Mouse (Mus musculus): ENCODE results near the gene Gfra1. TPM values are rescaled to one million over a fixed set of nuclear protein-coding genes. Genes with fewer than 3 reads are reported as not detected.

Gfra1 gene
- polyA plus RNA-seq, 1 experiment from 2014 or later: 6.6 TPM

GRCm38 (mm10) chr19:58353953-58354352 is 101.8 kb downstream of the Gfra1 start:
- ATAC-seq (ENCODE audit: extremely low read depth, insufficient number of reproducible peaks, low FRiP score, low TSS enrichment): no peak
- WGBS: 39% methylated on average over 2 of the region's 2 CpGs
- Histone ChIP-seq H3K27ac (replicated peaks) (no peak overlapping the region), H3K4me1 (no peaks in the 10 kb centered on the region), H3K4me3 (no peak overlapping the region), H3K9ac (no peak overlapping the region), H3K27me3 (replicated peaks) (0 out of 2 replicates have a peak, but pooled peaks cover 8% of the 10 kb centered on the region), H3K4me2 (no peak overlapping the region), H3K9me3 (no peaks in the 10 kb centered on the region), H3K36me3 (no peaks in the 10 kb centered on the region)

GRCm38 (mm10) chr19:58353260-58353870 is 102.3 kb downstream of the Gfra1 start:
- H3K4me3 ChIP-seq: no peak overlapping the region
- no peak overlapping the region for H3K27ac ChIP-seq (replicated peaks)
- no peaks in the 10 kb centered on the region for H3K4me1 ChIP-seq
- peaks cover 7% of the 10 kb centered on the region; the same call in 1 of the 2 replicates for H3K27me3 ChIP-seq (replicated peaks)
- no peaks in the 10 kb centered on the region for H3K9me3 ChIP-seq
- H3K36me3 ChIP-seq: no peaks in the 10 kb centered on the region
- WGBS: 67% methylated on average over 13 of the region's 13 CpGs
- no peak overlapping the region for H3K9ac ChIP-seq
- no peak for ATAC-seq (ENCODE audit: extremely low read depth, insufficient number of reproducible peaks, low FRiP score, low TSS enrichment)
- H3K4me2 ChIP-seq: no peak overlapping the region

- peaks cover 9% of the 10 kb centered on the region; the same call in 1 of the 2 replicates for H3K27me3 ChIP-seq (replicated peaks)
- 64% methylated on average over 5 of the region's 5 CpGs for WGBS
- no peaks in the 10 kb centered on the region for H3K4me1 ChIP-seq
- H3K36me3 ChIP-seq: no peaks in the 10 kb centered on the region
- H3K4me2 ChIP-seq: no peak overlapping the region
- H3K27ac ChIP-seq (replicated peaks): no peak overlapping the region
- no peaks in the 10 kb centered on the region for H3K9me3 ChIP-seq
- ATAC-seq (ENCODE audit: extremely low read depth, insufficient number of reproducible peaks, low FRiP score, low TSS enrichment): no peak
- H3K9ac ChIP-seq: no peak overlapping the region
- no peak overlapping the region for H3K4me3 ChIP-seq
Measured at GRCm38 (mm10) chr19:58349890-58350408, 105.8 kb downstream of the Gfra1 start.

DNA sequence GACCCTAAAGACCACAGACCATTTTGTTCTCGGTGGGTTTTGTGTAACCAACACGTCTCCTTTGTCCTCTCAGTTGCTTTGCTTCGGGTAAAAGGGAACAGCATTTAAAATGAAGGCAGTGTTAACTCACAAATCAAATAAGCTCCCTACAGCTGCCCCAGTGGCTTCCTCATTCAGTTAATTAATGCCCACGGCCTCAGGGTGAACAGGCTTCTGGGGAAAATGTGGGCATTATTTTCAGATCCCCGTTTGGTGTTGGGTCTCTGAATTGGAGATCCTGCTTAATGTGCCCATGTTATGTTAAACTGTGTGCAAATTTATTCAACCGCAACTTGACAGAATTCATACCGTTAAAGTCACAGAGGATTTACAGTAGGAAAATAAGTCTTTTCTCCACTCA is 110.6 kb downstream of the Gfra1 start:
- Histone ChIP-seq H3K9me3 (no peaks in the 10 kb centered on the region), H3K27me3 (replicated peaks) (peaks cover 9% of the 10 kb centered on the region; the same call in 1 of the 2 replicates), H3K36me3 (no peaks in the 10 kb centered on the region), H3K4me1 (0 out of 2 replicates have a peak, but pooled peaks cover 4% of the 10 kb centered on the region), H3K27ac (replicated peaks) (no peak overlapping the region), H3K4me2 (no peak overlapping the region), H3K9ac (no peak overlapping the region), H3K4me3 (no peak overlapping the region)
- 78% methylated on average over 7 of the region's 7 CpGs for WGBS
- no peak for ATAC-seq (ENCODE audit: extremely low read depth, insufficient number of reproducible peaks, low FRiP score, low TSS enrichment)

GRCm38 (mm10) chr19:58341351-58341750 is 114.4 kb downstream of the Gfra1 start:
- Histone ChIP-seq H3K4me2 (no peak overlapping the region), H3K9me3 (no peaks in the 10 kb centered on the region), H3K4me1 (0 out of 2 replicates have a peak, but pooled peaks cover 4% of the 10 kb centered on the region), H3K36me3 (no peaks in the 10 kb centered on the region), H3K4me3 (no peak overlapping the region), H3K27ac (replicated peaks) (no peak overlapping the region), H3K27me3 (replicated peaks) (no peaks in the 10 kb centered on the region), H3K9ac (no peak overlapping the region)
- ATAC-seq (ENCODE audit: extremely low read depth, insufficient number of reproducible peaks, low FRiP score, low TSS enrichment): no peak
- 75% methylated on average over 4 of the region's 4 CpGs for WGBS

GRCm38 (mm10) chr19:58340221-58340620 is 115.5 kb downstream of the Gfra1 start:
- H3K4me3 ChIP-seq: no peak overlapping the region
- H3K4me1 ChIP-seq: 0 out of 2 replicates have a peak, but pooled peaks cover 4% of the 10 kb centered on the region
- WGBS: 60% methylated on average over 8 of the region's 8 CpGs
- H3K27me3 ChIP-seq (replicated peaks): no peaks in the 10 kb centered on the region
- no peak overlapping the region for H3K4me2 ChIP-seq
- no peak overlapping the region for H3K27ac ChIP-seq (replicated peaks)
- H3K9me3 ChIP-seq: no peaks in the 10 kb centered on the region
- no peak overlapping the region for H3K9ac ChIP-seq
- no peak for ATAC-seq (ENCODE audit: extremely low read depth, insufficient number of reproducible peaks, low FRiP score, low TSS enrichment)
- no peaks in the 10 kb centered on the region for H3K36me3 ChIP-seq

DNA sequence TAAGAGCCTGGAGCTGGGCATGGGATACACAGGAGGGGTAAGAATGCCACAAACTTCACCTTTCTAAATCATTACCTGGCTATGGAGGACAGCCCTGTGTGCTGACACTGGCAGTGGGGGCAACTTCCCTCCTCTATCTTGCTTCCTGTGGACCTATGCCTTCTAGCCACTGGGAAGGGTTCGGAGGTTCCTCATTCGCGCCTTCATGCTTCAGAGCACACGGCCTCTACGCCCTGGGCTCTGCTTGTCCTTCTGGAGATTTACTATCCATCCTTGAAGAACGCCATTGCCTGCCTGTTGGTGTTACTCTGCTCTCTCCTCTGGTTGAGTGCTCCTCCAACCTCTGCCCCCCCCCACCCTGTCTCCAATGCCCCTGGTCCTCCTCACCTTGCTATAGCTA is 118.9 kb downstream of the Gfra1 start:
- no peak overlapping the region for H3K4me2 ChIP-seq
- no peak for ATAC-seq (ENCODE audit: extremely low read depth, insufficient number of reproducible peaks, low FRiP score, low TSS enrichment)
- H3K27ac ChIP-seq (replicated peaks): no peak overlapping the region
- H3K4me1 ChIP-seq: 0 out of 2 replicates have a peak, but pooled peaks cover 4% of the 10 kb centered on the region
- no peaks in the 10 kb centered on the region for H3K27me3 ChIP-seq (replicated peaks)
- H3K9ac ChIP-seq: no peak overlapping the region
- no peak overlapping the region for H3K4me3 ChIP-seq
- H3K9me3 ChIP-seq: no peaks in the 10 kb centered on the region
- H3K36me3 ChIP-seq: no peaks in the 10 kb centered on the region
- WGBS: 72% methylated on average over 6 of the region's 6 CpGs

GRCm38 (mm10) chr19:58335585-58336530 is 119.9 kb downstream of the Gfra1 start:
- no peak for ATAC-seq (ENCODE audit: extremely low read depth, insufficient number of reproducible peaks, low FRiP score, low TSS enrichment)
- Histone ChIP-seq H3K27ac (replicated peaks) (no peak overlapping the region), H3K4me1 (0 out of 2 replicates have a peak, but pooled peaks cover 4% of the 10 kb centered on the region), H3K36me3 (no peaks in the 10 kb centered on the region), H3K9ac (no peak overlapping the region), H3K9me3 (no peaks in the 10 kb centered on the region), H3K27me3 (replicated peaks) (no peaks in the 10 kb centered on the region), H3K4me3 (no peak overlapping the region), H3K4me2 (no peak overlapping the region)
- 67% methylated on average over 12 of the region's 12 CpGs for WGBS

DNA sequence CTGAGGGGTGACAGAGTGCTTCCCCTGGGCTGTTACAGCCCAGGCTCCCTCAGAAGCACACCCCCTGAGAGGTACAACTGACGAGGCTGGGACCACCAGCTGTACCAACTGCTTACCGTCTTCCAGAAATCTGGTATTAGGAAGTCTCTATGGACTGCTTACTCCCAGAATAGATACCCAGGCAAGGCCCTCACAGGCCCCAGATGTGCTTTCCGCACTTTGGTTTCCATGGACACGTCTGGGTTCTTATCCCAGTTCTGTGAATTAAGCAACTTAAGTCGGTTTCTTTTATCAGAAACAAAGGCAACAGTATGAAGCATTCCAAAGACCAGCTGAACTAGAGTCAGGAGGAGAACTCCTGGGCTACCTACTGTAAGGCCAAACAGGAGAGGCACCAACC is 126.4 kb downstream of the Gfra1 start:
- WGBS: 23% methylated on average over 5 of the region's 5 CpGs
- Histone ChIP-seq H3K36me3 (no peaks in the 10 kb centered on the region), H3K4me2 (no peak overlapping the region), H3K9me3 (no peaks in the 10 kb centered on the region), H3K27ac (replicated peaks) (no peak overlapping the region), H3K4me3 (no peak overlapping the region), H3K4me1 (peaks cover 12% of the 10 kb centered on the region), H3K27me3 (replicated peaks) (no peaks in the 10 kb centered on the region), H3K9ac (no peak overlapping the region)
- no peak for ATAC-seq (ENCODE audit: extremely low read depth, insufficient number of reproducible peaks, low FRiP score, low TSS enrichment)

DNA sequence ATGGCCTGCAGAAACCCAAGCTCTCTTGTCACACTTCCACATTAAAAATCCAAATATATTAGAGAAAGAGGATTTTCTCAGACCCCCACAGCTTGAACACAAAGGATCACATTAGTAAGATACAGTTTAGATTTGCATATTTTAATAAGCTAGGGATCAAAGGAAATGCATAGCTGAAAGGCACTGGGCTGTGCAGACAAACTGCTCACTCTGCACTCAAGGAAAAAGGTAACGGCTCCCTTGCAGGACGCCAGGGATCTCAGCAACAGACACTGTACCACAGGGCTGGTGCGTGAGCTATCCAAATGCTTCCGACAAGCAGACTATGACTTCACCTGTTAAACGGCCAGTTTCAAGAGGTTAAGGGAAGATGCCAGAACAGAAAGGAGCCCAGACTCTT is 127.7 kb downstream of the Gfra1 start:
- H3K4me3 ChIP-seq: no peak overlapping the region
- no peaks in the 10 kb centered on the region for H3K27me3 ChIP-seq (replicated peaks)
- H3K9ac ChIP-seq: no peak overlapping the region
- H3K36me3 ChIP-seq: no peaks in the 10 kb centered on the region
- no peaks in the 10 kb centered on the region for H3K9me3 ChIP-seq
- peaks cover 12% of the 10 kb centered on the region for H3K4me1 ChIP-seq
- no peak for ATAC-seq (ENCODE audit: extremely low read depth, insufficient number of reproducible peaks, low FRiP score, low TSS enrichment)
- H3K4me2 ChIP-seq: no peak overlapping the region
- H3K27ac ChIP-seq (replicated peaks): no peak overlapping the region
- WGBS: 52% methylated on average over 5 of the region's 5 CpGs

DNA sequence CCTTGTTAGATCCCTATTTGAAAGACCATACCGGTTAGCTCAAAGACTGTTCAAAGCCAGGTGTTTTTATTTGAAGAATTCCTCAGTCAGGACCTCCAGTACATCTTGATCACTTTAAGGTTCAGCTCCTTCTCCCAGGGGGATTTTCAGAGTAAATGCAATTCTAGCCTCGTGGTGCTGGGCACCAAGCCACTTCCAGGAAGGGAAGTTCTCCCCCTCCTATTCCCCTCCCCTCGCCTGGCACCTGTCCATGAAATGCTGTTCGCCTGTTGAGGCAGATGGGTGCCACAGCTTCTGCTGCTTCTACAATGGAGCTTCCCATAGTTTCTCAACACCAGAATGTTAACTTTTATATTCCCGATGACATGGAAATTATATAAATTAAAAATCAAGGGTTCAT is 139.2 kb downstream of the Gfra1 start:
- Histone ChIP-seq H3K9me3 (peaks cover 4% of the 10 kb centered on the region; the same call in 1 of the 2 replicates), H3K27me3 (replicated peaks) (no peaks in the 10 kb centered on the region), H3K36me3 (0 out of 2 replicates have a peak, but pooled peaks cover 3% of the 10 kb centered on the region), H3K4me1 (no peaks in the 10 kb centered on the region), H3K4me2 (no peak overlapping the region), H3K4me3 (no peak overlapping the region), H3K27ac (replicated peaks) (no peak overlapping the region), H3K9ac (no peak overlapping the region)
- no peak for ATAC-seq (ENCODE audit: extremely low read depth, insufficient number of reproducible peaks, low FRiP score, low TSS enrichment)
- WGBS: 69% methylated on average over 5 of the region's 5 CpGs
